Mouse (Mus musculus) midbrain, embryonic 13.5 days (tissue): Measurements from ENCODE around the gene Map10. TPM values are rescaled to one million over a fixed set of nuclear protein-coding genes. Genes with fewer than 3 reads are reported as not detected.

Experiments
- polyA plus RNA-seq: library from polyadenylated mRNA; unstranded; fragments of >200 nt; fragmentation: Nextera tagmentation; extraction: Ambion mirVana; gene quantifications from 2 replicates; pipeline ENCODE4 v1.2.1, GENCODE M21; 2015

Gene Map10
- polyA plus RNA-seq, 1 experiment from 2014 or later, result 8.7 TPM

Other genes starting within 250 kb of the Map10 start
- 27.5 and 31.8 TPM in 2 replicates for gene Sipa1l2, start 100.0 kb upstream of the Map10 start, polyA plus RNA-seq
- gene Ntpcr, start 60.1 kb downstream of the Map10 start, polyA plus RNA-seq, result 21.9 and 24.2 TPM in 2 replicates
- 3.6 and 3.8 TPM in 2 replicates for gene Pcnx2, start 228.5 kb downstream of the Map10 start, polyA plus RNA-seq
- gene Map3k21, start 240.6 kb downstream of the Map10 start, polyA plus RNA-seq, result 0.13 and 0.16 TPM in 2 replicates